Mouse (Mus musculus) liver, adult 2 months (tissue): ENCODE results near the gene Pbrm1. TPM values are rescaled to one million over a fixed set of nuclear protein-coding genes. Genes with fewer than 3 reads are reported as not detected.

ENCODE experiments used
- DNase-seq: peaks from one replicate; pipeline ENCODE4 v3.0.0-alpha.2; 2011; ENCODE audit warnings: low read depth, low spot score; ENCODE audit errors: extremely low read depth
- H3K27ac ChIP-seq: fragments of 200-500 bp; replicated peaks from 2 replicates; pipeline ENCODE4 v1.5.1; 2012; ENCODE audit warnings: low read depth, mild to moderate bottlenecking, control low read depth, inconsistent platforms, low read length; ENCODE audit not compliant: insufficient read depth
- H3K27me3 ChIP-seq: fragments of 200-500 bp; 2 replicates; pipeline ENCODE4 v1.6.1; 2012; ENCODE audit warnings: mild to moderate bottlenecking, moderate library complexity, low read length, inconsistent platforms; ENCODE audit not compliant: control insufficient read depth, insufficient read depth
- H3K36me3 ChIP-seq: fragments of 200-500 bp; 2 replicates; pipeline ENCODE4 v1.6.1; 2012; ENCODE audit warnings: low read length, inconsistent platforms; ENCODE audit not compliant: control insufficient read depth, insufficient read depth
- H3K4me1 ChIP-seq: fragments of 200-500 bp; 2 replicates; pipeline ENCODE4 v1.6.1; 2011; ENCODE audit warnings: low read length; ENCODE audit not compliant: control insufficient read depth, insufficient read depth
- H3K4me3 ChIP-seq: fragments of 200-500 bp; 2 replicates; pipeline ENCODE4 v1.5.1; 2011; ENCODE audit warnings: low read depth, mild to moderate bottlenecking, control low read depth, low read length, moderate library complexity; ENCODE audit not compliant: insufficient read depth
- H3K79me2 ChIP-seq: fragments of 200-500 bp; 2 replicates; pipeline ENCODE4 v1.6.1; 2012; ENCODE audit warnings: inconsistent platforms, mild to moderate bottlenecking, low read length, moderate library complexity; ENCODE audit not compliant: control insufficient read depth, insufficient read depth
- H3K9ac ChIP-seq: fragments of 200-500 bp; 2 replicates; pipeline ENCODE4 v1.6.1; 2012; ENCODE audit warnings: low read depth, mild to moderate bottlenecking, control low read depth, inconsistent platforms, low read length
- CTCF ChIP-seq: fragments of 200-500 bp; IDR thresholded peaks from 2 replicates; pipeline ENCODE4 v1.5.1; 2011; ENCODE audit warnings: low read depth, low read length, control low read depth
- POLR2A ChIP-seq: fragments of 200-500 bp; IDR thresholded peaks from 2 replicates; pipeline ENCODE4 v1.6.1; 2011; ENCODE audit warnings: low read length, control low read depth; ENCODE audit not compliant: insufficient read depth; ENCODE audit errors: extremely low read depth
- WGBS: fragments of 180-500 bp; shearing (Covaris S2); methylation state at CpG from one replicate; pipeline ENCODE4 v1.1.7; 2018; 5-methylcytosine and 5-hydroxymethylcytosine counted together
- polyA plus RNA-seq: library from polyadenylated mRNA; depleted of rRNA; stranded (reverse); fragments of >200 nt; gene quantifications from 2 replicates; pipeline ENCODE4 v1.2.3, GENCODE M21; 2012
- total RNA-seq: library from RNA; depleted of rRNA; stranded (reverse); fragments of >200 nt; gene quantifications from 2 replicates; pipeline ENCODE4 v1.2.3, GENCODE M21; 2014

Gene Pbrm1
- total and polyA plus RNA-seq, 2 experiments = 6.3 to 26.3 TPM

DNA sequence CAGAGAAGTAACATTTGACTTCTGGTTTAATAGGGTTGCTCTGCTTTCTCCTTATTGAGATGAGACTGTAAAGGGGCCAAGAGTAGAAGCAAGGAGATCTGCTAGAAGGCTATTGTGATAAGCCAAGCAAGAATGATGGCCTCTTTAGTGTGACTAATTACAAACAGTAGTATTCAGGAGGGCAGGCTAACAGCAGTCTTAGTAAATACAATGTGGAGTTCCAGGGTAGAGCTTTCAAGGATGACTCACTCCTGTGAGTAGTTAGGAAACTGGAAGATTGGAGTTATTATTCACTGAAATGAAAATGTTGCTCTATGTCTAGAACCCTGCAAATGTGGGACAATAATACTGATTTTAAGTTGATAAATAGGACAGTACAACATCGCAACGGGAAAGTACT is 69.6 kb downstream of the Pbrm1 start:
- H3K36me3 ChIP-seq = peaks cover 38% of the 10 kb centered on the region
- 92% methylated on average over 2 of the region's 2 CpGs for WGBS
- H3K27ac ChIP-seq = no peak overlapping the region
- H3K4me3 ChIP-seq = no peak overlapping the region
- TF ChIP-seq CTCF = no peak
- no peak for TF ChIP-seq POLR2A
- no peaks in the 10 kb centered on the region for H3K27me3 ChIP-seq
- H3K79me2 ChIP-seq = no peaks in the 10 kb centered on the region
- no peak overlapping the region for H3K9ac ChIP-seq
- no peaks in the 10 kb centered on the region for H3K4me1 ChIP-seq
- no peak for DNase-seq

DNA sequence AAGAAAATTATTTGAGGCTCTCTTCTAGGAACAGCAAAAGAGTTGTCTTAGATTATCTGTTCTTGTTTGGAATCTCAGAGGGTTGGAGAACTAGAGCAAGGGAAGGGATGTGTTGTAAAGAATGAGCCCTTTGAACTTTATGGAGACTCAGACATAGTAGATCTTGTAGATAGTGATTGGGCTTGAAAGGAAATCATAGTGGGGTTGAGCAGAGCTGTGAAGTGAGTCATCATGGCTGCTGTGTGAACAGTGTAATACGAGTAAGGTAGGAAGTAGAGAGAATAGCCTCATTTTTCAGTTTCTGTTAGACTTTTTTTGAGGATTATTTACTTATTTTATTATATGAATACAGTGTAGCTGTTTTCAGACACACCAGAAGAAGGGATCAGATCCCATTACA is 71.0 kb downstream of the Pbrm1 start:
- 75% methylated on average over 1 of the region's 1 CpGs for WGBS
- Histone ChIP-seq H3K9ac (no peak overlapping the region), H3K79me2 (no peaks in the 10 kb centered on the region), H3K36me3 (peaks cover 35% of the 10 kb centered on the region), H3K4me1 (no peaks in the 10 kb centered on the region), H3K4me3 (no peak overlapping the region), H3K27ac (no peak overlapping the region), H3K27me3 (no peaks in the 10 kb centered on the region)
- no peak for DNase-seq
- no peak for TF ChIP-seq CTCF
- no peak for TF ChIP-seq POLR2A

DNA sequence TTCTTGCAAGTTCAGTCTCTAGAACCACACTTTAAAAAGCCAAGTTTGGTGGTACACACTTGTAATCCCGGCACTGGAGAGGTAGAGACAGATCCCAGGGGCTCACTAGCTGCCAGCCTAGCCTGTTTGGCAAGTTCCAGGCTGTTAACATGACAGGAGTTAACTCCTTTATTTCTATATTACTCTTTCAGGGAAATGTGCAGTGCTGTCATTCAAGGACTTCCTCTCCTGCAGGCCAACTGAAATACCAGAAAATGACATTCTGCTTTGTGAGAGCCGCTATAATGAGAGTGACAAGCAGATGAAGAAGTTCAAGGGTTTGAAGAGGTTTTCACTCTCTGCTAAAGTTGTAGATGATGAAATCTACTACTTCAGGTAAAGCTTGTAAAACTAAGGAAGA is 86.2 kb downstream of the Pbrm1 start:
- Histone ChIP-seq H3K4me1 (no peaks in the 10 kb centered on the region), H3K27me3 (no peaks in the 10 kb centered on the region), H3K27ac (no peak overlapping the region), H3K36me3 (peaks cover 39% of the 10 kb centered on the region), H3K4me3 (no peak overlapping the region), H3K9ac (no peak overlapping the region), H3K79me2 (no peaks in the 10 kb centered on the region)
- WGBS = 95% methylated on average over 2 of the region's 2 CpGs
- no peak for DNase-seq
- TF ChIP-seq CTCF (no peak), POLR2A (no peak)

DNA sequence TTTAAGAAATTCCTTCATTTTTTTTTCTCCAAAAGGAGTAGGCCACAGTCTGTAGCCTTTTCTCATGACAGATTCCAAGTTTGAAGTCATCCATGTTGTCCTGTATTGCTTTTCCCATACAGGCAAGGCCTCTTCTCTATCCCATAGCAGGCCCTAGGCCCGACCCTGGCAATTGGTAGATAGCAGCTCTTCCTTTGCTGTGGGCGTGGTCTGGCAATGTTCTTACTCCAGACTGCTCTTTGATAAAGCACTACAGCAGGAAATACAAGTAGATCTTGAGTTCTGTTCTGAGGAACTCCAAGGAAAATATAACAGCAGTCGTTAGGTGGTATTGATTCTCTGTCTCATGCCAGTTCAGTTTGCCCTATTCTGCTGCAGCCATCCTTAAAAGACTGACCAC is 91.7 kb downstream of the Pbrm1 start:
- peak overlapping the region; percentile 41; the same call in 1 of the 2 replicates for H3K27ac ChIP-seq
- H3K79me2 ChIP-seq = no peaks in the 10 kb centered on the region; the same call in 1 of the 2 replicates
- H3K4me3 ChIP-seq = no peak overlapping the region
- no peaks in the 10 kb centered on the region for H3K27me3 ChIP-seq
- DNase-seq = no peak
- H3K36me3 ChIP-seq = peaks cover 38% of the 10 kb centered on the region
- peaks cover 23% of the 10 kb centered on the region for H3K4me1 ChIP-seq
- WGBS = 37% methylated on average over 3 of the region's 3 CpGs
- H3K9ac ChIP-seq = no peak overlapping the region
- TF ChIP-seq CTCF (no peak), POLR2A (no peak)

DNA sequence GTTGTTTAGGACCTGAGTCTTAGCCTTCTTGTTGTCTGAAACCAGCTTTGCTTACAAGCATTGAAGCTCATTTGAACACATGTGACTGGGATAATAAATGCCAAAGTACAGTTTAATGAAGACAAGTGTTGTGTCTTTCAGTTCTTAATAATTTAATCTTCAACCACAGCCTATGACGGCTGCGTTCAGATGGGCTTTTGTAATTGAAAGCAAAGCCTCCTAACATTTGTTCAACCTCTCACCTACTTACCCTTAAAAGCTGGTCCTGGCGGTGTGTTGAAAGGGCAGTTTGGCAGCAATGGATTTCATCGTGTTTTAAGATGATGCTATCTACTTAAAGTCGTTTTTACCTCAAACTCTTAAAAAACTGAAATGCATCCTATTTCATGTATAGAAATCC is 93.2 kb downstream of the Pbrm1 start:
- Histone ChIP-seq H3K36me3 (peaks cover 30% of the 10 kb centered on the region), H3K27me3 (no peaks in the 10 kb centered on the region), H3K27ac (peak overlapping the region; percentile 99), H3K4me1 (peaks cover 29% of the 10 kb centered on the region), H3K79me2 (no peaks in the 10 kb centered on the region; the same call in 1 of the 2 replicates), H3K4me3 (no peak overlapping the region), H3K9ac (no peak overlapping the region)
- WGBS = 29% methylated on average over 5 of the region's 5 CpGs
- peak; percentile 94 for DNase-seq
- no peak for TF ChIP-seq POLR2A
- TF ChIP-seq CTCF = no peak

DNA sequence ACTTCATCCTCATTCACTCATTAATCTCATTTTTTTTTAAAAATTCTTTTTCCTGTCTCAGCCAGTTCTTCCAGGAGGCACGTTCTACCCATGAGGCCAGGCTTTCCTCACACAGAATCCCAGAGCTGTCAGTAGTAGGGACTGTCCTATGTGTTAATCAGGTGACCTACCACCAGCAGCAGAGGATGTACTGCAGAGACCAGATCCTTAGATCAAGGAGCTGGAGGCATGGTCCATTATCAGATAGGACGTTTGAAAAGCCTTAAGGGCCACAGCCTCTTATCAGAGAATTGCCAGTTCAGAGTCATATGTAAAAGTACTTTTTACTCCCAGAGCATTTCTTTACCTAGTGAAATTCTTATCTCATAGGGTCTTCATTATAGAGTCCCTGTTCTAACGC is 95.1 kb downstream of the Pbrm1 start:
- H3K9ac ChIP-seq = no peak overlapping the region
- peaks cover 29% of the 10 kb centered on the region for H3K4me1 ChIP-seq
- no peak for DNase-seq
- peaks cover 28% of the 10 kb centered on the region for H3K36me3 ChIP-seq
- peaks cover 3% of the 10 kb centered on the region; the same call in 1 of the 2 replicates for H3K79me2 ChIP-seq
- TF ChIP-seq POLR2A = no peak
- TF ChIP-seq CTCF = no peak
- H3K4me3 ChIP-seq = no peak overlapping the region
- no peak overlapping the region for H3K27ac ChIP-seq
- 85% methylated on average over 3 of the region's 3 CpGs for WGBS
- H3K27me3 ChIP-seq = no peaks in the 10 kb centered on the region
